Mouse (Mus musculus) midbrain, embryonic 16.5 days (tissue): ENCODE results near the gene Acaa1a. TPM values are rescaled to one million over a fixed set of nuclear protein-coding genes. Genes with fewer than 3 reads are reported as not detected.
"Not testable (repeated sequence)": the region's sequence is repeated elsewhere in the genome, so short reads cannot be mapped to it uniquely, and the experiment has no call there.

Source experiments
- ATAC-seq: fragments of 200-750 bp; cut with Nextera tagmentation; 2 replicates; pipeline ENCODE4 v1.8.0; 2017; ENCODE audit warnings: moderate TSS enrichment
- H3K27ac ChIP-seq: fragments of 300-500 bp; sonication (generic); 2 replicates; pipeline ENCODE4 v1.5.1; 2014; ENCODE audit warnings: mild to moderate bottlenecking, low read length, mixed read lengths
- H3K27me3 ChIP-seq: fragments of 300-500 bp; sonication (generic); 2 replicates; pipeline ENCODE4 v1.6.1; 2014; ENCODE audit warnings: low read depth, low read length, mixed read lengths; ENCODE audit not compliant: control insufficient read depth, insufficient read depth
- H3K36me3 ChIP-seq: fragments of 300-500 bp; sonication (generic); 2 replicates; pipeline ENCODE4 v1.6.1; 2014; ENCODE audit warnings: mild to moderate bottlenecking, low read length, moderate library complexity, mixed read lengths; ENCODE audit not compliant: control insufficient read depth, insufficient read depth
- H3K4me1 ChIP-seq: fragments of 300-500 bp; sonication (generic); 2 replicates; pipeline ENCODE4 v1.6.1; 2014; ENCODE audit warnings: mild to moderate bottlenecking, low read length, mixed read lengths; ENCODE audit not compliant: control insufficient read depth, insufficient read depth
- H3K4me2 ChIP-seq: fragments of 300-500 bp; sonication (generic); 2 replicates; pipeline ENCODE4 v1.6.1; 2014; ENCODE audit warnings: mild to moderate bottlenecking, low read length, mixed read lengths
- H3K4me3 ChIP-seq: fragments of 300-500 bp; sonication (generic); 2 replicates; pipeline ENCODE4 v1.5.1; 2014; ENCODE audit warnings: low read depth, mild to moderate bottlenecking, low read length, moderate library complexity, mixed read lengths
- H3K9ac ChIP-seq: fragments of 300-500 bp; sonication (generic); 2 replicates; pipeline ENCODE4 v1.6.1; 2014; ENCODE audit warnings: low read depth, low read length, mixed read lengths
- H3K9me3 ChIP-seq: fragments of 300-500 bp; sonication (generic); replicated peaks from 2 replicates; pipeline ENCODE4 v1.6.1; 2014; ENCODE audit warnings: mild to moderate bottlenecking, low read length, mixed read lengths; ENCODE audit not compliant: control insufficient read depth, poor library complexity, severe bottlenecking
- whole genome bisulfite sequencing: fragments of 180-500 bp; shearing (Covaris S2); extraction: QIAGEN DNeasy Blood & Tissue Kit; methylation state at CpG from one replicate; pipeline ENCODE4 v1.1.7; 2014; 5-methylcytosine and 5-hydroxymethylcytosine counted together
- polyA plus RNA-seq: library from polyadenylated mRNA; unstranded; fragments of >200 nt; fragmentation: Nextera tagmentation; extraction: Ambion mirVana; gene quantifications from 2 replicates; pipeline ENCODE4 v1.2.1, GENCODE M21; 2015

Gene Acaa1a
- polyA plus RNA-seq, 1 experiment from 2014 or later = 116 TPM

DNA sequence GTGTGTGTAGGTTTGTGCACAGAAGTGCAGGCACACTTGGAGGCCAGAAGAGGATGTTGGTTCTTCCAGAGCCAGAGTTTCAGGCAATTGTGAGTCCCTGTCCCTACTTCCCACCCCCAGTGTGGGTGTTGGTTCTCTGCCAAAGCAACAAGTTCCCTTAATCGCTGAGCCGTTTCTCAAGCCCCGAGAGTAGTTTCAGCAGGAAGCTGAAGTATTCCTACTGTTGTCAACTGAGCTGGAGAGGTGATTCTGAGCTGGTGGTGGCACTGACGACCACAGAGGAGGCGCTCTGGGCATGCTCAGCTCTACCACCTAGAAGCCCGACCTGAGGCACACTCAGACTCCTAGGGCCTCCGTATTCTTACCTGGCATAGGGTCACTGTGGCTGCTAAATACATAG lies 25.8 kb downstream of the Acaa1a start, which contains the start of gene Slc22a14:
Gene Slc22a14, minus strand, starts transcription at position 270 of the 400 bp plus-strand sequence.
- ATAC-seq = no peak
- 81% methylated on average over 7 of the region's 7 CpGs for WGBS
- Histone ChIP-seq H3K27ac (no peak within 1 kb of the TSS), H3K9ac (no peak within 1 kb of the TSS), H3K4me2 (no peak within 1 kb of the TSS), H3K27me3 (no peaks in the 10 kb centered on the region), H3K4me3 (no peak within 1 kb of the TSS), H3K4me1 (no peaks in the 10 kb centered on the region), H3K36me3 (no peaks in the 10 kb centered on the region), H3K9me3 (no peaks in the 10 kb centered on the region)

- Histone ChIP-seq H3K9ac (no peak overlapping the region), H3K27me3 (no peaks in the 10 kb centered on the region), H3K9me3 (no peaks in the 10 kb centered on the region), H3K4me3 (no peak overlapping the region), H3K27ac (no peak overlapping the region), H3K4me2 (no peak overlapping the region), H3K36me3 (no peaks in the 10 kb centered on the region), H3K4me1 (no peaks in the 10 kb centered on the region)
- ATAC-seq = no peak
- 92% methylated on average over 3 of the region's 3 CpGs for WGBS
Measured at GRCm38 (mm10) chr9:119368367-119368766, 28.9 kb downstream of the Acaa1a start.

- H3K4me3 ChIP-seq, H3K9me3 ChIP-seq, H3K27me3 ChIP-seq, H3K36me3 ChIP-seq, H3K9ac ChIP-seq, H3K4me2 ChIP-seq, ATAC-seq, H3K27ac ChIP-seq, H3K4me1 ChIP-seq: not testable (repeated sequence)
- 91% methylated on average over 4 of the region's 4 CpGs for WGBS
Measured at GRCm38 (mm10) chr9:119370770-119371169, 31.3 kb downstream of the Acaa1a start.

DNA sequence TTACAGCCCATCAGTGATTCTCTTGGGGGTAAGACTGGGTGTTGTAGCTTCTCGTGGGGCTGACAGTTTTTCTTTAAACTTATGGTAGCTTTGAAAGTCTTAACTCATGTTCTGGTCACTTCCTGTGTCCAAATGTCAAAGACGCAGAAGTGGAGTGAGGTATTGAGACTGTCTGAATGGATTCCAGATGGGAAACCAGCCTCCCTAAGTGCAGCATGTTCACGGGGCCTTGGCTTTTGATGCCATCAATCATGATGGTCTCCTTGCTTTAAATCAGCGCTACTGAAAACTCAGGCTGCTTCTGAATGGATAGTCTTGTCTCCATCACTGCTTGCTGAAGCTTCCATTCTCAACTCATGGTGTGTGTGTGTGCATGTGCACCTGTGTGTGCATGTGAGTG lies 31.8 kb downstream of the Acaa1a start:
- Histone ChIP-seq H3K9me3 (no peaks in the 10 kb centered on the region), H3K4me2 (no peak overlapping the region), H3K27ac (no peak overlapping the region), H3K27me3 (no peaks in the 10 kb centered on the region), H3K4me1 (no peaks in the 10 kb centered on the region), H3K36me3 (no peaks in the 10 kb centered on the region), H3K9ac (no peak overlapping the region), H3K4me3 (no peak overlapping the region)
- no peak for ATAC-seq
- WGBS = 85% methylated on average over 4 of the region's 4 CpGs

GRCm38 (mm10) chr9:119375008-119375407 lies 35.5 kb downstream of the Acaa1a start:
- Histone ChIP-seq H3K36me3 (no peaks in the 10 kb centered on the region; the same call in 1 of the 2 replicates), H3K27ac (no peak overlapping the region), H3K4me3 (no peak overlapping the region), H3K4me2 (no peak overlapping the region), H3K9me3 (no peaks in the 10 kb centered on the region), H3K9ac (no peak overlapping the region), H3K27me3 (no peaks in the 10 kb centered on the region), H3K4me1 (no peaks in the 10 kb centered on the region)
- WGBS = 89% methylated on average over 3 of the region's 3 CpGs
- ATAC-seq = no peak

DNA sequence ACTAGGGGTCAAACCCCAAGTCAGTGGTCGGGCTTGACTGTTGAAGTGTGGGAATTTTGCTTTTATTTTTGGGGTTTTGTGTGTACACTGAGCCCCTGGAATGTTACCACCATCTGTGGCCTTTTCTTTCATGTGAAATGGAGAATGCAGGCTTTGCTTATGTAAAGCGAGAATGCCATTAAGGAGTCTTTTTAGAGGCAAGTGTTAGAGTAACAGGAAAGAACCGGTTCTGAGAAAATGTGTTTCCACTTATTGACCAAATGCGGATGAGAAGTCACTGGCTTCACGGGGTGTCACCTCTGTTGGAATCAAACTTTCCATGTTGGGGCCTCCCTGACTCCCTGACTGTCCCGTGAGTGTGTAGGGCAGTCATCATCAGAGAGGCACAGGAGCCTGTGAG lies 36.1 kb downstream of the Acaa1a start:
- ATAC-seq = no peak
- no peaks in the 10 kb centered on the region for H3K4me1 ChIP-seq
- no peaks in the 10 kb centered on the region for H3K27me3 ChIP-seq
- no peak overlapping the region for H3K9ac ChIP-seq
- no peaks in the 10 kb centered on the region; the same call in 1 of the 2 replicates for H3K36me3 ChIP-seq
- no peak overlapping the region for H3K4me3 ChIP-seq
- H3K4me2 ChIP-seq = no peak overlapping the region
- no peaks in the 10 kb centered on the region for H3K9me3 ChIP-seq
- 84% methylated on average over 6 of the region's 6 CpGs for WGBS
- H3K27ac ChIP-seq = no peak overlapping the region

DNA sequence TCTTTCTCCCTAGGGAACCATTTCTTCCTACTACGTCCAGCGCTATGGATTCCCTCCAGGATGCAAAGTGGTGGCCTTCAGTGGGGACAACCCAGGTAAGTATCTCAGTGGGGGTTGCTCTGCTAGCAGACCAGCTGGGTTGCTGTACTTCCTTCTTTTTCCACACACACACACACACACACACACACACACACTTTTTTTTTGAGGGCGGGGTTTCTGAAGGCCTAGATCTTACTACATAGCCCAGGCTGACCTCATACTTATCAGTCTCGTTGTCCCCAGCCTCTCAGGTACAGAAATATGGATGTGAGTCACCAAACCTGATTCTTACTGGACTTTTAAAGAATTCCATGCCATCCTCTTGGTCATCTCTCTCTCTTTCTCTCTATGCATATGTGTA lies 38.8 kb downstream of the Acaa1a start:
- no peak overlapping the region for H3K27ac ChIP-seq
- no peak overlapping the region for H3K4me2 ChIP-seq
- WGBS = 90% methylated on average over 4 of the region's 4 CpGs
- H3K36me3 ChIP-seq = no peaks in the 10 kb centered on the region; the same call in 1 of the 2 replicates
- no peak overlapping the region for H3K4me3 ChIP-seq
- peaks cover 5% of the 10 kb centered on the region; the same call in 1 of the 2 replicates for H3K4me1 ChIP-seq
- H3K27me3 ChIP-seq = no peaks in the 10 kb centered on the region
- no peak for ATAC-seq
- no peak overlapping the region for H3K9ac ChIP-seq
- no peaks in the 10 kb centered on the region for H3K9me3 ChIP-seq

- H3K36me3 ChIP-seq = no peaks in the 10 kb centered on the region; the same call in 1 of the 2 replicates
- no peaks in the 10 kb centered on the region for H3K9me3 ChIP-seq
- WGBS = 60% methylated on average over 6 of the region's 6 CpGs
- no peak overlapping the region for H3K4me3 ChIP-seq
- H3K4me2 ChIP-seq = no peak overlapping the region
- peaks cover 5% of the 10 kb centered on the region; the same call in 1 of the 2 replicates for H3K4me1 ChIP-seq
- H3K9ac ChIP-seq = peak overlapping the region; percentile 25; the same call in 1 of the 2 replicates
- peak overlapping the region; percentile 28; the same call in 1 of the 2 replicates for H3K27ac ChIP-seq
- ATAC-seq = no peak
- no peaks in the 10 kb centered on the region for H3K27me3 ChIP-seq
Measured at GRCm38 (mm10) chr9:119382603-119383002, 43.1 kb downstream of the Acaa1a start.

- WGBS = 68% methylated on average over 5 of the region's 5 CpGs
- no peak overlapping the region for H3K27ac ChIP-seq
- no peak overlapping the region for H3K4me2 ChIP-seq
- H3K9me3 ChIP-seq = no peaks in the 10 kb centered on the region
- ATAC-seq = no peak
- no peaks in the 10 kb centered on the region for H3K4me1 ChIP-seq
- no peak overlapping the region for H3K9ac ChIP-seq
- no peaks in the 10 kb centered on the region for H3K36me3 ChIP-seq
- no peak overlapping the region for H3K4me3 ChIP-seq
- no peaks in the 10 kb centered on the region for H3K27me3 ChIP-seq
Measured at GRCm38 (mm10) chr9:119388956-119389355, 49.5 kb downstream of the Acaa1a start.
